Mouse (Mus musculus) kidney, postnatal 36 days (tissue): ENCODE measurements at regions not wholly inside any gene's neighbourhood (a gene's known extent, or its start where the extent isn't known, plus 50 kb on each side); places are given as distances from the start of the nearest gene placed in this dataset.
A peak's percentile ranks its signal among the peaks of the same experiment; 100 is the strongest.

Experiments used
- DNase-seq, 2 experiments: peaks; one replicate each; pipeline ENCODE4 v3.0.0; 2021 to 2022; ENCODE audit warnings: mixed read lengths in 2 of 2

- no peak for DNase-seq
Measured at GRCm38 (mm10) chr19:37754024-37754423, 56.4 kb downstream of the Cyp26a1 start.

- DNase-seq: peak in 1 of 2 experiments; percentile 12
Measured at GRCm38 (mm10) chr19:37755372-37755771, 57.8 kb downstream of the Cyp26a1 start.

- no peak for DNase-seq
Measured at GRCm38 (mm10) chr19:37769376-37769775, 71.8 kb downstream of the Cyp26a1 start.

- no peak for DNase-seq
Measured at GRCm38 (mm10) chr19:37771956-37772355, 74.4 kb downstream of the Cyp26a1 start.

- no peak for DNase-seq
Measured at GRCm38 (mm10) chr19:37774551-37774950, 77.0 kb downstream of the Cyp26a1 start.

- DNase-seq: no peak
Measured at GRCm38 (mm10) chr19:37774966-37775365, 77.4 kb downstream of the Cyp26a1 start.

GRCm38 (mm10) chr19:37777961-37778360 lies 80.4 kb downstream of the Cyp26a1 start:
- DNase-seq: no peak

GRCm38 (mm10) chr19:37778568-37778967 lies 81.0 kb downstream of the Cyp26a1 start:
- DNase-seq: no peak

- no peak for DNase-seq
Measured at GRCm38 (mm10) chr19:37788540-37788939, 90.9 kb downstream of the Cyp26a1 start.

- no peak for DNase-seq
Measured at GRCm38 (mm10) chr19:37789576-37790180, 92.1 kb downstream of the Cyp26a1 start.

GRCm38 (mm10) chr19:37790281-37791073 lies 92.9 kb downstream of the Cyp26a1 start:
- peak in 1 of 2 experiments; percentile 4 for DNase-seq

GRCm38 (mm10) chr19:37793176-37793575 lies 95.6 kb downstream of the Cyp26a1 start:
- no peak for DNase-seq

GRCm38 (mm10) chr19:37795552-37796343 lies 98.2 kb downstream of the Cyp26a1 start:
- peak; percentile 72 to 81 for DNase-seq

GRCm38 (mm10) chr19:37800161-37800660 lies 102.6 kb downstream of the Cyp26a1 start:
- DNase-seq: no peak

GRCm38 (mm10) chr19:37809666-37810065 lies 112.1 kb downstream of the Cyp26a1 start:
- no peak for DNase-seq

GRCm38 (mm10) chr19:37814089-37815073 lies 116.8 kb downstream of the Cyp26a1 start:
- peak; percentile 66 to 83 for DNase-seq

GRCm38 (mm10) chr19:37815627-37816026 lies 118.0 kb downstream of the Cyp26a1 start:
- no peak for DNase-seq

- no peak for DNase-seq
Measured at GRCm38 (mm10) chr19:37821243-37821642, 123.6 kb downstream of the Cyp26a1 start.

- no peak for DNase-seq
Measured at GRCm38 (mm10) chr19:37821671-37822190, 124.1 kb downstream of the Cyp26a1 start.

- no peak for DNase-seq
Measured at GRCm38 (mm10) chr19:37824155-37824554, 126.6 kb downstream of the Cyp26a1 start.

GRCm38 (mm10) chr19:37831406-37831805 lies 133.8 kb downstream of the Cyp26a1 start:
- no peak for DNase-seq

- peak; percentile 4 to 29 for DNase-seq
Measured at GRCm38 (mm10) chr19:37836900-37837299, 139.3 kb downstream of the Cyp26a1 start.
